Mouse (Mus musculus): ENCODE data around the gene Lrrc2. TPM values are rescaled to one million over a fixed set of nuclear protein-coding genes. Genes with fewer than 3 reads are reported as not detected.

Gene Lrrc2
- total RNA-seq, 2 experiments from 2014 or later = 23.7 to 24.1 TPM

- intact Hi-C loops (cut with DNase I; ENCODE audit: low total_unique reads) = no loop called here
- DNase-seq = no peak
Measured at GRCm38 (mm10) chr9:110945926-110946325, 5.4 kb upstream of the Lrrc2 start, which contains the start of gene Tdgf1. Gene Tdgf1, minus strand, starts transcription at chr9:110946158.

GRCm38 (mm10) chr9:110946548-110947044 lies 4.7 kb upstream of the Lrrc2 start:
- intact Hi-C loops (cut with DNase I; ENCODE audit: low total_unique reads) = no loop called here
- no peak for DNase-seq

GRCm38 (mm10) chr9:110947261-110947661 lies 4.1 kb upstream of the Lrrc2 start:
- intact Hi-C loops (cut with DNase I; ENCODE audit: low total_unique reads) = no loop called here
- DNase-seq = no peak

GRCm38 (mm10) chr9:110947900-110948299 lies 3.4 kb upstream of the Lrrc2 start:
- intact Hi-C loops (cut with DNase I; ENCODE audit: low total_unique reads) = no loop called here
- no peak for DNase-seq

- intact Hi-C loops (cut with DNase I; ENCODE audit: low total_unique reads) = no loop called here
- no peak for DNase-seq
Measured at GRCm38 (mm10) chr9:110948813-110949310, 2.5 kb upstream of the Lrrc2 start.

GRCm38 (mm10) chr9:110950109-110950508 lies 1.2 kb upstream of the Lrrc2 start:
- intact Hi-C loops (cut with DNase I; ENCODE audit: low total_unique reads) = no loop called here

GRCm38 (mm10) chr9:110951866-110952265 lies 521 bp downstream of the Lrrc2 start:
- no peak for DNase-seq
- intact Hi-C loops (cut with DNase I; ENCODE audit: low total_unique reads) = no loop called here

More at GRCm38 (mm10) chr9:110950109-110950508, 1.2 kb upstream of the Lrrc2 start:
- no peak for DNase-seq

GRCm38 (mm10) chr9:110952398-110952797 lies 1.1 kb downstream of the Lrrc2 start:
- no peak for DNase-seq
- intact Hi-C loops (cut with DNase I; ENCODE audit: low total_unique reads) = no loop called here

- intact Hi-C loops (cut with DNase I; ENCODE audit: low total_unique reads) = no loop called here
- DNase-seq = no peak
Measured at GRCm38 (mm10) chr9:110952931-110953549, 1.7 kb downstream of the Lrrc2 start.

GRCm38 (mm10) chr9:110953550-110954461 lies 2.5 kb downstream of the Lrrc2 start:
- DNase-seq = peak; percentile 74
- intact Hi-C loops (cut with DNase I; ENCODE audit: low total_unique reads) = no loop called here

GRCm38 (mm10) chr9:110954681-110955445 lies 3.5 kb downstream of the Lrrc2 start:
- no peak for DNase-seq
- intact Hi-C loops (cut with DNase I; ENCODE audit: low total_unique reads) = no loop called here

- intact Hi-C loops (cut with DNase I; ENCODE audit: low total_unique reads) = no loop called here
- DNase-seq = no peak
Measured at GRCm38 (mm10) chr9:110955962-110956361, 4.6 kb downstream of the Lrrc2 start.

GRCm38 (mm10) chr9:110959669-110960068 lies 8.3 kb downstream of the Lrrc2 start:
- intact Hi-C loops (cut with DNase I; ENCODE audit: low total_unique reads) = no loop called here
- no peak for DNase-seq

- DNase-seq = no peak
- intact Hi-C loops (cut with DNase I; ENCODE audit: low total_unique reads) = no loop called here
Measured at GRCm38 (mm10) chr9:110960230-110961149, 9.1 kb downstream of the Lrrc2 start.

GRCm38 (mm10) chr9:110961386-110961785 lies 10.0 kb downstream of the Lrrc2 start:
- DNase-seq = no peak
- intact Hi-C loops (cut with DNase I; ENCODE audit: low total_unique reads) = no loop called here

GRCm38 (mm10) chr9:110963566-110964115 lies 12.3 kb downstream of the Lrrc2 start:
- intact Hi-C loops (cut with DNase I; ENCODE audit: low total_unique reads) = no loop called here
- no peak for DNase-seq

- intact Hi-C loops (cut with DNase I; ENCODE audit: low total_unique reads) = no loop called here
- DNase-seq = no peak
Measured at GRCm38 (mm10) chr9:110965062-110965909, 13.9 kb downstream of the Lrrc2 start.

- intact Hi-C loops (cut with DNase I; ENCODE audit: low total_unique reads) = no loop called here
- no peak for DNase-seq
Measured at GRCm38 (mm10) chr9:110965910-110966231, 14.5 kb downstream of the Lrrc2 start.

Measured in gastrocnemius, postnatal 14 days (tissue).